Mouse (Mus musculus): ENCODE results near the gene Fcho2. TPM values are rescaled to one million over a fixed set of nuclear protein-coding genes. Genes with fewer than 3 reads are reported as not detected.
"Not testable (repeated sequence)": the region's sequence is repeated elsewhere in the genome, so short reads cannot be mapped to it uniquely, and the experiment has no call there.

Fcho2 gene
- 27.0 and 30.6 TPM in 2 replicates for polyA plus RNA-seq (2015; fragmentation: Nextera tagmentation; extraction: Ambion mirVana)

- peak within 1 kb of the TSS; percentile 94 for H3K4me3 ChIP-seq (replicated peaks)
- peak; percentile 98 for ATAC-seq
- under 1% methylated on average over 40 of the region's 61 CpGs for WGBS
- peak within 1 kb of the TSS; percentile 96 for H3K9ac ChIP-seq (replicated peaks)
- no peaks in the 10 kb centered on the region for H3K36me3 ChIP-seq
- H3K27me3 ChIP-seq = no peaks in the 10 kb centered on the region
- H3K4me1 ChIP-seq (replicated peaks) = peaks cover 6% of the 10 kb centered on the region
- H3K4me2 ChIP-seq (replicated peaks) = peak within 1 kb of the TSS; percentile 67
- H3K27ac ChIP-seq = peak within 1 kb of the TSS; percentile 94
- H3K9me3 ChIP-seq = no peaks in the 10 kb centered on the region
Measured at GRCm38 (mm10) chr13:98815147-98815785, at the start of gene Fcho2. Gene Fcho2, minus strand, starts transcription at chr13:98815449.

GRCm38 (mm10) chr13:98855291-98855690, 40.0 kb upstream of the Fcho2 start:
- 96% methylated on average over 8 of the region's 8 CpGs for WGBS
- no peak for ATAC-seq
- no peak overlapping the region for H3K27ac ChIP-seq

DNA sequence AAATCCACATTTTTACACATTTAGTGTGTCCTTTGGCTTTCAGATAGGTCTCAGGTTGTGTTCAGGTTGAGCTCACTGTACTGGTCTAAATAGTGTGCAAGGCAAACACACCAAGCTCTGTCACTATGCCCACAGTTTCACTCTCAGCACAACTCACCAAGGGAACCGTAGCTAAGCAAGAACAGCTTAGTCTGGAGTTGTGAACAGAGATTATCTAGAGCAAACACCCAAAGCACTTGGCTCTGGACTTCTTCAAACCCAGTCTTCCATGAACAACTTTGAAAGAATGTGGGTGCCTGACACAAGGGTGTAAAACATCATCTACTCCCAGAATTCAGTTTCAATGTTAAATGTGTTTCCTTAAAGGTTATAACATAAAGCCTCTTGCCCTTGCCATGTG, 30.5 kb upstream of the Fcho2 start:
- H3K4me3 ChIP-seq (replicated peaks) = no peak overlapping the region
- H3K9me3 ChIP-seq = no peaks in the 10 kb centered on the region
- 93% methylated on average over 1 of the region's 1 CpGs for WGBS
- H3K36me3 ChIP-seq = peaks cover 48% of the 10 kb centered on the region
- H3K4me2 ChIP-seq (replicated peaks) = no peak overlapping the region
- no peaks in the 10 kb centered on the region for H3K27me3 ChIP-seq
- no peak overlapping the region for H3K27ac ChIP-seq
- no peaks in the 10 kb centered on the region for H3K4me1 ChIP-seq (replicated peaks)
- ATAC-seq = no peak
- H3K9ac ChIP-seq (replicated peaks) = no peak overlapping the region

More at GRCm38 (mm10) chr13:98855291-98855690, 40.0 kb upstream of the Fcho2 start:
- H3K9ac ChIP-seq (replicated peaks) = no peak overlapping the region
- no peak overlapping the region for H3K4me2 ChIP-seq (replicated peaks)
- no peaks in the 10 kb centered on the region for H3K9me3 ChIP-seq
- H3K4me1 ChIP-seq (replicated peaks) = no peaks in the 10 kb centered on the region
- H3K36me3 ChIP-seq = peaks cover 76% of the 10 kb centered on the region
- H3K4me3 ChIP-seq (replicated peaks) = no peak overlapping the region
- no peaks in the 10 kb centered on the region for H3K27me3 ChIP-seq

- no peaks in the 10 kb centered on the region for H3K27me3 ChIP-seq
- H3K4me1 ChIP-seq (replicated peaks) = no peaks in the 10 kb centered on the region
- no peak overlapping the region for H3K4me3 ChIP-seq (replicated peaks)
- 91% methylated on average over 6 of the region's 6 CpGs for WGBS
- no peaks in the 10 kb centered on the region for H3K9me3 ChIP-seq
- no peak overlapping the region for H3K4me2 ChIP-seq (replicated peaks)
- peaks cover 26% of the 10 kb centered on the region; the same call in 1 of the 2 replicates for H3K36me3 ChIP-seq
- ATAC-seq = no peak
- no peak overlapping the region for H3K9ac ChIP-seq (replicated peaks)
- no peak overlapping the region for H3K27ac ChIP-seq
Measured at GRCm38 (mm10) chr13:98836423-98837088, 21.3 kb upstream of the Fcho2 start.

GRCm38 (mm10) chr13:98835740-98836139, 20.5 kb upstream of the Fcho2 start:
- H3K9ac ChIP-seq (replicated peaks) = no peak overlapping the region
- 91% methylated on average over 5 of the region's 5 CpGs for WGBS
- no peaks in the 10 kb centered on the region for H3K9me3 ChIP-seq
- no peaks in the 10 kb centered on the region for H3K4me1 ChIP-seq (replicated peaks)
- ATAC-seq = 0 out of 2 replicates have a peak, but pooled peaks have one; percentile 11
- no peak overlapping the region for H3K27ac ChIP-seq
- no peaks in the 10 kb centered on the region for H3K27me3 ChIP-seq
- H3K4me2 ChIP-seq (replicated peaks) = no peak overlapping the region
- no peak overlapping the region for H3K4me3 ChIP-seq (replicated peaks)
- H3K36me3 ChIP-seq = peaks cover 23% of the 10 kb centered on the region; the same call in 1 of the 2 replicates

DNA sequence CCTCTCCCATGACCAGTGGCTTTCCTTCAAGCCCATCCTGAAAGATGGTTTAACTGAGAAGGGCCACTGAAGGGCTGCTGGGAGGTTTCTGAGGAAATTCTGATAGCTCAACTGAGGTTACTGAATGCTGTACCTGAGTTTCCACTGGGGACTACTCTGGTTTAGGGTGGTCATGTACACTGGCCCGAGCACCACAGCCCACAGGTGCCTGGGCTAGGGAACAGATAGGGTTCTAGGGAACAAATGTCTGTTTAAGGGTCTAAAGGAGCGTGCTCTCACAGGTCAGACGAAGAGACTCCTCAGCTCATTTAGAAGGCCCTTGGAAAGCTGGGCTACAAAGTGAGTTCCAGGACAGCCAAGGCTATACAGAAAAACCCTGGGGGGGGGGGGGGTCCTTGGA, 19.5 kb upstream of the Fcho2 start:
- peaks cover 18% of the 10 kb centered on the region; the same call in 1 of the 2 replicates for H3K36me3 ChIP-seq
- no peaks in the 10 kb centered on the region for H3K4me1 ChIP-seq (replicated peaks)
- WGBS = 89% methylated on average over 3 of the region's 3 CpGs
- H3K9ac ChIP-seq (replicated peaks) = no peak overlapping the region
- H3K4me2 ChIP-seq (replicated peaks) = no peak overlapping the region
- ATAC-seq = no peak
- H3K27ac ChIP-seq = 0 out of 2 replicates have a peak overlapping the region, but pooled peaks have one; percentile 19
- no peaks in the 10 kb centered on the region for H3K27me3 ChIP-seq
- H3K9me3 ChIP-seq = no peaks in the 10 kb centered on the region
- H3K4me3 ChIP-seq (replicated peaks) = no peak overlapping the region

DNA sequence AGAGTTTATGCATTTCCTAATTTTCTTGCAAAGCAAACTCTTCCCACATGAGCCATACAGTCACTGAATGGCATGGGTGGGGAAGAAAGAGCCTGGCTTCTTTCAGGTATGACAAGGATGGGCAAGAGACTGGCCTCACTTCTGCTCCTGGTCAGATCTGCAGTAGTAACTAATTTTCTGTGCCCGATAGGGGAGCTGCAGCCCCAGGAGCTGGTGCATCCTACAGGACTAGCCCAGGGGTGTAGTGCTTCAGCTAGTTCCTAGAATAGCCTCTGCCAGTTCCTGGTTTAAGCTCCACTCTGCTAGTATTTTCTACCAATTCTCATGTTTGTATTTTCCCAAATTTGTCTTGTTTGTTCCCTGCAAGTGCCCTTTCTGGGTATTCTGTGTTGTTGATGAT, 18.9 kb upstream of the Fcho2 start:
- H3K27me3 ChIP-seq = no peaks in the 10 kb centered on the region
- H3K9ac ChIP-seq (replicated peaks) = no peak overlapping the region
- 0 out of 2 replicates have a peak overlapping the region, but pooled peaks have one; percentile 19 for H3K27ac ChIP-seq
- H3K4me2 ChIP-seq (replicated peaks) = no peak overlapping the region
- H3K4me1 ChIP-seq (replicated peaks) = no peaks in the 10 kb centered on the region
- no peaks in the 10 kb centered on the region for H3K9me3 ChIP-seq
- H3K4me3 ChIP-seq (replicated peaks) = no peak overlapping the region
- ATAC-seq = no peak
- H3K36me3 ChIP-seq = peaks cover 14% of the 10 kb centered on the region; the same call in 1 of the 2 replicates
- 63% methylated on average over 1 of the region's 1 CpGs for WGBS

DNA sequence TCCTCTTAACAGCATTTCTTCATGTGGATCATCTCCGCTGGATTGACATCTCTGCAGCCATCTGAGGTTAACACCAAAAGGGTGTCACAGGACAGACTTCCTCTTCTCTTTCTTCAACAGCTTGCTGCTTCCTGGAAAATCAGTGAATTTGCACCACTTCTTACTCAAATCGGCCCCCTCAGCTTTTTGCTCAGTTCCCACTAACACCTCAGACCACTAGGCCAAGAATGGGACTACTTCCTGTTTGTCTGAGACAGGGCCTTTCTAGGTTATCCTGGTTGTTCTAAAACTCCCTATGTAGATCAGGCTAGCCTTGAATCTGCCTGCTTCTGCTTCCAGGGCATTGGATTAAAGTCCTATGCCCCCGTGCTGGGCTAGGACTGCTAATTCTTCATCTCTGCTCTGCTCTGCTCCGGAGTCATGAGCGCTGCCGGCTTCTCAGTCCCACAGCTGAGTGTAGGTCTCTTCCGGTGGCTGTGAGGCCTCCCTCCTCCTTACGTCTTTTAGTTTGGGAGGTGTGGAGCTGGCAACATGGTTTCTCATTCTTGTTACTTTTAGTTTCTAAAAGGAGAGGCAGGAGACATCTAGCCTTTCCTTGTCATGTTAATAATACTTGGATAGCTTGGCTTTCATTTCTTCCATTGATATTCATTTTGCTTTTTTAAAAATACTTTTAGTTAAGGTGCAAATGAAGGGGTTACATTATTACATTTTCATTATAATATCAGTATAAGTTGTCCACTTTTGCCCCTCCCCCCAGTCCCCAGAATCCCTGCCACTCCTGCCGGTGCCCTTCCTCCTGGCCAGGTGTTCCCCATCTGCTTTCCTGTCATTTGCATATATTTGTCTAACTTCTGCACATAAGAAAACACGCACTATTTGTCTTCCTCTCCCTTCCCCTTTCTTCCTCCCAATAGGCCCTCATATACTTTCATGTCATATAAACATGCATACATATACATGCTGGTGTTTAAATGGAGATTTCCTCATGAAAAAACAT, 17.5 kb upstream of the Fcho2 start:
- Histone ChIP-seq H3K4me3 (replicated peaks) (no peak overlapping the region), H3K27ac (no peak overlapping the region), H3K27me3 (no peaks in the 10 kb centered on the region), H3K36me3 (peaks cover 9% of the 10 kb centered on the region; the same call in 1 of the 2 replicates), H3K9ac (replicated peaks) (no peak overlapping the region), H3K4me2 (replicated peaks) (no peak overlapping the region), H3K9me3 (no peaks in the 10 kb centered on the region), H3K4me1 (replicated peaks) (no peaks in the 10 kb centered on the region)
- ATAC-seq = no peak
- WGBS = 88% methylated on average over 10 of the region's 10 CpGs

DNA sequence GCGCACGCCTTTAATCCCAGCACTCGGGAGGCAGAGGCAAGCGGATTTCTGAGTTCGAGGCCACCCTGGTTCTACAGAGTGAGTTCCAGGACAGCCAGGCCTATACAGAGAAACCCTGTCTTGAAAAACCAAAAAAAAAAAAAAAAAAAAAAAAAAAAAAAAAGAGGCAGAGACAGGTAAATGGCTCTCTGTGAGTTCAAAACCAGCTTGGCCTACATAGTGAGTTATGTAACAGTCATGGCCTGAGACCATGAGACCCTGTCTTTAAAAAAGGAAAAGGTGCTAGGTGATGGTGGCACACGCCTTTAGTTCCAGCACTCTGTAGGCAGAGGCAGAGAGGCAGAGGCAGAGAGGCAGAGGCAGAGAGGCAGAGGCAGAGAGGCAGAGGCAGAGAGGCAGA, 13.8 kb upstream of the Fcho2 start:
- ATAC-seq; H3K27me3 ChIP-seq; H3K4me1 ChIP-seq (replicated peaks); H3K4me3 ChIP-seq (replicated peaks); H3K9me3 ChIP-seq; H3K9ac ChIP-seq (replicated peaks); H3K4me2 ChIP-seq (replicated peaks); H3K36me3 ChIP-seq; H3K27ac ChIP-seq: not testable (repeated sequence)
- 91% methylated on average over 6 of the region's 6 CpGs for WGBS

DNA sequence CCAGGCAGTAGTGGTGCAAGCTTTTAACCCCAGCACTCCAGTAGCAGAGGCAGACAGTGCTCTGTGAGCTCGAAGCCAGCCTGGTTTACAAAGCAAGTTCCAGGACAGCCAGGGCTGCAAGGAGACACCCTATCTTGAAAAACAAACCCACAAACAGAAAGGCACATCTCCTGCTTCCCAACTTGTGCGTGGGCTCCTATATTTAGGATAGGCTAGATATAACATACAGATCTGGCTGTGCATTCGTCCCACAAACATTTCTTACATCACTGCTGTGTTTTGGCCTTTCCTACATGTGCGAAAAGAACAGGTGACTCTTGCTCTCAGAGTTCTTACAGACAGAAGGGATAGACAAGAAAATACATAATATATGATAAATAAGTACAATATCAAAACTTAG, 10.3 kb upstream of the Fcho2 start:
- H3K36me3 ChIP-seq = no peaks in the 10 kb centered on the region
- no peaks in the 10 kb centered on the region for H3K27me3 ChIP-seq
- H3K9me3 ChIP-seq = no peaks in the 10 kb centered on the region
- ATAC-seq = no peak
- no peak overlapping the region for H3K27ac ChIP-seq
- WGBS = 89% methylated on average over 4 of the region's 4 CpGs
- H3K9ac ChIP-seq (replicated peaks) = no peak overlapping the region
- H3K4me2 ChIP-seq (replicated peaks) = no peak overlapping the region
- H3K4me1 ChIP-seq (replicated peaks) = no peaks in the 10 kb centered on the region
- H3K4me3 ChIP-seq (replicated peaks) = no peak overlapping the region

DNA sequence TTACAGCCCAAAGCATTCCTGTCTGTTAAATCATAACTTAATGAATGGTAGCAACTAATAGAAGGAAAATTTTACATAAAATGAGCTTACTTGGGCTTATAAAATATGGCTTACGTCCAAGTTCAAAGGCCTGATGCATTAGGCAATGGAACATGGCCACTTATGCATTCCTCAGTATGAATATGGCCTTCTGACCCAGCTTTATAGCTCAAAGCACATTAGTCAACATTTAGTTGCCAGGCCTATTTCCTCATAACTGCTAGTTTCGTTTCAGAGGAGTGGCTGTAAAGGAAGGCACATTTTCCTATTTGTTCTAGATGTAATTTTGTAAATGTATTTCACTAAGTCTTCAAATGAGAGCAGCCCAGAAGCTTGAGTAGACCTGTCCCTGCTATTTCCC, 3.8 kb upstream of the Fcho2 start:
- no peak overlapping the region for H3K4me2 ChIP-seq (replicated peaks)
- H3K27ac ChIP-seq = no peak overlapping the region
- no peak for ATAC-seq
- H3K36me3 ChIP-seq = no peaks in the 10 kb centered on the region
- no peak overlapping the region for H3K4me3 ChIP-seq (replicated peaks)
- no peak overlapping the region for H3K9ac ChIP-seq (replicated peaks)
- H3K4me1 ChIP-seq (replicated peaks) = no peaks in the 10 kb centered on the region
- WGBS = 84% methylated on average over 2 of the region's 2 CpGs
- no peaks in the 10 kb centered on the region for H3K27me3 ChIP-seq
- H3K9me3 ChIP-seq = no peaks in the 10 kb centered on the region
